Mouse (Mus musculus) thymus, adult 2 months (tissue): Measurements from ENCODE around the gene AC140267.1.

Experiments used
- CTCF ChIP-seq: fragments of 200-500 bp; IDR thresholded peaks from 2 replicates; pipeline ENCODE4 v1.5.1; 2012; ENCODE audit warnings: mild to moderate bottlenecking, control low read depth, low read length, moderate library complexity, borderline replicate concordance; ENCODE audit not compliant: control insufficient read depth, poor library complexity, insufficient read depth; ENCODE audit errors: extremely low read depth
- POLR2A ChIP-seq: fragments of 200-500 bp; IDR thresholded peaks from 2 replicates; pipeline ENCODE4 v1.6.1; 2012; ENCODE audit warnings: mild to moderate bottlenecking, low read length, control low read depth, moderate library complexity; ENCODE audit not compliant: control insufficient read depth, poor library complexity, insufficient read depth; ENCODE audit errors: extremely low read depth

DNA sequence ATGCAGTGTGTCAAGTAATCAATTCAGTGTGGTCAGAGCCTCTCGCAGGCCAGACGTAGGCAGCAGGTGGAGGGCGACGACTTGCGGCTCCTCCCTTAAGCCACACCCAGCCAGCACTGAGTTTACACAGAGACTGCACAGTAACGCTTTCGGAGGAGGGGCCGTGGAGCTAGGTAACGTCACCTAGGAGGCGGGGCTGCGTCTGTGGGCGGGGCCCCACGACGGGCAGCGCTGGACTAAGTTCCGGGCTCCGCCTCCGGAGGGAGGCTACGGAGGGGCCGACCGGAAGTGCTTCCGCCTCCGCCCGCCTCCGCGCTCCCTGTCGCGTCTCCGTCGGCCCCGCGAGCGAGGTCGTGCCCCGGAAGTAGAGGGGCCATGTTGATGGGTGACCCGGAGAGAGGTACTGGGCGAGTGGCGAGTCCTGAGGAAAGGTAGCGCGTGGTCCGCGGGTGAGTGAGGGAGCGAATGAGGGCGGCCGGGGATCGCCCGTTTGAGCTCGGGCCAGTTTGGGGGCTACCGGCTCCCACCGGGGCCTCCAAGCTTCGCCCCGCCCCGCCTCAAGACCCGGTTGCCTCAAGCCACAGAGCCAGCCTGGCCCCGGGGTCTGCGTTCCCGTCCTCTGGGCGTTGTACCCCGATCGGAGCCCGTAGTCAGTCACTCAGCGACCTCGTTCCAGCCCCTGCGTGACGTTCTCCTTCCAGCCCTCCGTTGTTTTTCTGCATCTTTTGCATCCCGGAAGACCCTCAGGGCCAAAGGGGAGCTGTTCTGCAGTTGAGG is 1.7 kb upstream of the AC140267.1 start, which contains the start of gene Mief1:
- TF ChIP-seq POLR2A (peak; percentile 75), CTCF (peak; percentile 77)
